In genomic region chr10:20700633-20701032, GRCm38 (mm10) we compare ENCODE assay signal across 15 mouse cellular contexts. TPM values are rescaled to one million over a fixed set of nuclear protein-coding genes. Genes with fewer than 3 reads are reported as not detected.
DNase-seq lines count a peak whose midpoint lies in the region; ATAC-seq and TF ChIP-seq lines count a peak whose summit lies in the region.
"Had no signal": no experiment of that assay in that cellular context is flagged by ENCODE, and none has a peak within 500 bp of the region (broad histone marks: within the 10 kb centered on the region; RNA-seq: fewer than 3 reads in every experiment).

No protein-coding gene starts in this region.

- 0 out of 2 replicates have a peak, but pooled peaks have one; percentile 27 for ATAC-seq in heart, embryonic 15.5 days (replicated peaks; ENCODE audit: insufficient number of reproducible peaks, insufficient read depth, low FRiP score, low read depth)
- 0 out of 2 replicates have a peak, but pooled peaks have one; percentile 42 for ATAC-seq in stomach, embryonic 14.5 days (ENCODE audit: insufficient number of reproducible peaks, insufficient read depth, low FRiP score, low read depth)
- no peak for ATAC-seq in stomach, postnatal 0 days (ENCODE audit: low FRiP score, low TSS enrichment)
- ATAC-seq in limb, embryonic 13.5 days (ENCODE audit: low FRiP score, low read depth): peak; percentile 75
- ATAC-seq: inflammation-experienced regulatory T-cells, adult 6 months; midbrain, embryonic 15.5 days had no signal

- no peak overlapping the region for H3K27ac ChIP-seq in heart, embryonic 15.5 days
- no peak overlapping the region for H3K27ac ChIP-seq in stomach, embryonic 14.5 days (ENCODE audit: low read length)
- H3K27ac ChIP-seq in stomach, postnatal 0 days (replicated peaks): no peak overlapping the region
- peak overlapping the region; percentile 0; the same call in 1 of the 2 replicates for H3K27ac ChIP-seq in limb, embryonic 13.5 days
- H3K27ac ChIP-seq: kidney, postnatal 0 days; liver, embryonic 14.5 days; midbrain, embryonic 15.5 days had no signal

- no peaks in the 10 kb centered on the region for H3K9me3 ChIP-seq in heart, embryonic 15.5 days (replicated peaks)
- H3K9me3 ChIP-seq in stomach, embryonic 14.5 days (ENCODE audit: control insufficient read depth, low read depth, low read length): no peaks in the 10 kb centered on the region
- H3K9me3 ChIP-seq in stomach, postnatal 0 days (ENCODE audit: control insufficient read depth, low read length): no peaks in the 10 kb centered on the region
- H3K9me3 ChIP-seq in limb, embryonic 13.5 days: no peaks in the 10 kb centered on the region
- H3K9me3 ChIP-seq: midbrain, embryonic 15.5 days had no signal

- no peaks in the 10 kb centered on the region for H3K27me3 ChIP-seq in heart, embryonic 15.5 days
- no peaks in the 10 kb centered on the region for H3K27me3 ChIP-seq in stomach, embryonic 14.5 days (ENCODE audit: control insufficient read depth, insufficient read depth, low read length)
- H3K27me3 ChIP-seq in stomach, postnatal 0 days (ENCODE audit: control insufficient read depth, insufficient read depth, low read length): no peaks in the 10 kb centered on the region
- H3K27me3 ChIP-seq in limb, embryonic 13.5 days: no peaks in the 10 kb centered on the region
- H3K27me3 ChIP-seq: midbrain, embryonic 15.5 days had no signal

- intact Hi-C loops in heart, postnatal 10 days (cut with DNase I): no loop called here

- TF ChIP-seq EP300 in stomach, postnatal 0 days (optimal IDR thresholded peaks at IDR 0.05): no peak

- no peaks in the 10 kb centered on the region for H3K36me3 ChIP-seq in heart, embryonic 15.5 days
- H3K36me3 ChIP-seq in stomach, embryonic 14.5 days (ENCODE audit: control insufficient read depth, insufficient read depth, low read length): no peaks in the 10 kb centered on the region
- no peaks in the 10 kb centered on the region for H3K36me3 ChIP-seq in stomach, postnatal 0 days (ENCODE audit: control insufficient read depth, insufficient read depth, low read length)
- no peaks in the 10 kb centered on the region for H3K36me3 ChIP-seq in limb, embryonic 13.5 days
- H3K36me3 ChIP-seq: midbrain, embryonic 15.5 days had no signal

- WGBS in heart, embryonic 15.5 days: 46% methylated on average over 7 of the region's 7 CpGs
- WGBS in stomach, embryonic 14.5 days: 71% methylated on average over 7 of the region's 7 CpGs
- 61% methylated on average over 7 of the region's 7 CpGs for WGBS in stomach, postnatal 0 days
- 31% methylated on average over 7 of the region's 7 CpGs for WGBS in limb, embryonic 13.5 days

- DNase-seq in heart, postnatal 10 days: no peak
- no peak for DNase-seq in stomach, postnatal 0 days (ENCODE audit: low spot score)
- no peak for DNase-seq in Muller cell, postnatal 12 days (ENCODE audit: inconsistent ontology term)
- no peak for DNase-seq in adipocyte (ENCODE audit: low spot score)
- DNase-seq: adrenal gland, postnatal 36 days; cerebellum, postnatal 36 days; heart, adult 18-20 months; lung, postnatal 4 days had no signal

- no peak overlapping the region for H3K9ac ChIP-seq in heart, embryonic 15.5 days
- H3K9ac ChIP-seq in stomach, embryonic 14.5 days (replicated peaks; ENCODE audit: low read depth, low read length): no peak overlapping the region
- no peak overlapping the region for H3K9ac ChIP-seq in stomach, postnatal 0 days (ENCODE audit: low read length)
- H3K9ac ChIP-seq in limb, embryonic 13.5 days: no peak overlapping the region
- H3K9ac ChIP-seq: liver, embryonic 14.5 days; midbrain, embryonic 15.5 days had no signal

- 0 out of 2 replicates have a peak, but pooled peaks cover 8% of the 10 kb centered on the region for H3K4me1 ChIP-seq in heart, embryonic 15.5 days (replicated peaks)
- H3K4me1 ChIP-seq in stomach, embryonic 14.5 days (ENCODE audit: control insufficient read depth, insufficient read depth, low read length): no peaks in the 10 kb centered on the region
- no peaks in the 10 kb centered on the region for H3K4me1 ChIP-seq in stomach, postnatal 0 days (replicated peaks; ENCODE audit: control insufficient read depth, insufficient read depth)
- peaks cover 16% of the 10 kb centered on the region for H3K4me1 ChIP-seq in limb, embryonic 13.5 days
- H3K4me1 ChIP-seq: midbrain, embryonic 15.5 days had no signal

- no peak for TF ChIP-seq CTCF in stomach, postnatal 0 days (IDR thresholded peaks at IDR 0.05; ENCODE audit: low read depth)

- no peak overlapping the region for H3K4me2 ChIP-seq in heart, embryonic 15.5 days
- H3K4me2 ChIP-seq in stomach, embryonic 14.5 days (replicated peaks; ENCODE audit: low read depth, low read length): no peak overlapping the region
- H3K4me2 ChIP-seq in stomach, postnatal 0 days (replicated peaks; ENCODE audit: low read depth): no peak overlapping the region
- H3K4me2 ChIP-seq in limb, embryonic 13.5 days (replicated peaks): peak overlapping the region; percentile 21; the same call in 1 of the 2 replicates
- H3K4me2 ChIP-seq: midbrain, embryonic 15.5 days had no signal

- H3K4me3 ChIP-seq in heart, embryonic 15.5 days: no peak overlapping the region
- H3K4me3 ChIP-seq in stomach, embryonic 14.5 days (ENCODE audit: low read depth, low read length): no peak overlapping the region
- H3K4me3 ChIP-seq in stomach, postnatal 0 days (ENCODE audit: low read depth, low read length): no peak overlapping the region
- no peak overlapping the region for H3K4me3 ChIP-seq in limb, embryonic 13.5 days
- H3K4me3 ChIP-seq: midbrain, embryonic 15.5 days had no signal

RNA-seq across cellular contexts. Expression of gene Pde7b, which starts 24.2 kb away (rescaled TPM):
- 5.4 and 6.7 TPM in 2 replicates for polyA plus RNA-seq in heart, embryonic 15.5 days (2015; fragmentation: Nextera tagmentation; extraction: Ambion mirVana)
- 10 to 100 TPM; 43.1 to 50.5 TPM for total RNA-seq in heart, postnatal 10 days (2021)
- 6.5 and 6.6 TPM in 2 replicates for polyA plus RNA-seq in stomach, embryonic 14.5 days (2014; fragmentation: Nextera tagmentation; extraction: Ambion mirVana)
- 1.6 and 2.3 TPM in 2 replicates for polyA plus RNA-seq in stomach, postnatal 0 days (2015; fragmentation: Nextera tagmentation; extraction: Ambion mirVana)
- polyA plus RNA-seq in limb, embryonic 13.5 days (2015; fragmentation: Nextera tagmentation; extraction: Ambion mirVana): 9.5 and 11.2 TPM in 2 replicates
